Mouse (Mus musculus) mouse embryonic stem cell (cell line): Measurements from ENCODE around the gene Spaca7.

Source experiments
- in situ Hi-C, 2 experiments: fragments of 300-500 bp; cut with MboI; formaldehyde crosslinking; loops; 1 replicate in 1 of 2; 3 replicates in 1 of 2; pipeline ENCODE4 v1.14.3; 2019 to 2020; ENCODE audit warnings: low sequenced_read_pairs in 2 of 2, low pct_unique_long_range_greater_than_20kb in 1 of 2, mixed read lengths in 1 of 2; ENCODE audit not compliant: unreplicated experiment in 1 of 2

The Spaca7 gene

DNA sequence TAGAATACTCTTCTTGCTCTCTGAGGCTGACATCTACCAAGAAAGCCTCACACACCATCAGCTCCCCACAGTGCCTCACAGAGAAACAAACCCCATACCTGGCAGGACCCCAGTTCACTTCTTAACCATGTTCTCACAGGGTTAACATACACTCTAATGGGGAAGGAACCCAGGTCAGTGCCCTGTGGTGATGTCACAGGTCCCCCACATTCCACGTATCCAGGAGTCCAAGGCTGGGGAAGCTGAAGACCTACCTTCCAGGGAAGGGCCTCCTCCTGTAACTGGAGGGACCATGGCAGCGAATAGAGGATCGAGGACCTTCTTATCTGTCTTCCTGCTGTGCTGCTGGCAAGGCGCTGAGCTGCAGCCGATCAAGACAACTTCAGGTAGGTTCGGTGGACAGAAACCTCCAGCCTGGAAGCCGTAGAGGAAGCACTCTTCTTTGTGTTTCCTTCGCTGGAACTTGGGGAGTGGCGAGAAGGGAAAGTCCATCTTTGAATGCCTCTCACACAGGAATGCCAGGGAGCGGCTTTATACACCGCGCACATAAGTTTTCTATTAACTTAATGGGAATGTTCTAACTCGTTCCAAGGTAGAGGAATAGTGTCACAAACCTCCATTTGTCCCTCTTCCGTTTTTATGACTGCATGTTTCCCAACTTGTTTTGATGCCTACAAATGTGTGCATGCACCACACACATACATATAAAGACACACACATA is at the start of gene Spaca7:
Gene Spaca7, plus strand, starts transcription at position 216 of the 721 bp plus-strand sequence.
- in situ Hi-C loops: loop anchor here (25.0 kb wide), 1 partner anchor 586 kb away; no protein-coding TSS in a partner anchor

DNA sequence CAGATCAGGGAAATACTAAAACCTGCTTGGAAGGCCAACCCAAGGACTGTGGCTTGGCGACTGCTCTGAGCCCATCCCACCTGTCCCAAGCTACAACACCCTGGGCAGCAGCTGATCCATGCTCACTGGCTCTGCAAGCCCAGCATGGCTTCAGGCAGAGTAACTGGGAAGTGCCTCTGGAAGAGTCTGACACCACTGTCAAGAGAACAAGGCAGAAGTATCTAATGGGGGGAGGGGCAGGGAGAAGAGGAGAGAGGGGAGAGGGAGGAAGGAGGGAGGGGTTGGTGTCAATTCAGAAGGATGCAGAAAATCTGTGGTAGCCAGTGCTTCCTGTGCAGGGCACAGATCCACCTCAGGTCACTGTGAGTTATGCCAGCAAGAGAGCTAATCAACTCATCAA is 48.5 kb upstream of the Spaca7 start:
- in situ Hi-C loops: no loop called here

DNA sequence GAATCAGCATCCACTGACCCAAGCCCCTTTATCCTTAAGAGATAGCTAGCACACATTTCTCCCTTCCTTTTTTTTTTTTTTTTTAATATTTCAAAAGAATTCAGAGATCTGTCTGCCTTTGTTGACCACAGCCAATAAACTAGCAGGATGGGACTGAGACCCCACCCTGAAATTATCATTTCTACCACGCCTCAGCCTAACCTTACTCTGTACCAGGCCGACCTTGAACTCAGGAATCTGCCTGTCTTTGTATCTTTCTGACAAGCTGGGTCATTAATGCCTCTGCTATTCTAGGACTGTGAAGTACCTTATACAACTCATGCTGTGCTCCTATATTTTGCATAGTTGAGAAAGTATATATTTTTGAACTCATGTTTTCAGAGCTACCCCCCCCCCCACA is 44.2 kb upstream of the Spaca7 start:
- in situ Hi-C loops: no loop called here

DNA sequence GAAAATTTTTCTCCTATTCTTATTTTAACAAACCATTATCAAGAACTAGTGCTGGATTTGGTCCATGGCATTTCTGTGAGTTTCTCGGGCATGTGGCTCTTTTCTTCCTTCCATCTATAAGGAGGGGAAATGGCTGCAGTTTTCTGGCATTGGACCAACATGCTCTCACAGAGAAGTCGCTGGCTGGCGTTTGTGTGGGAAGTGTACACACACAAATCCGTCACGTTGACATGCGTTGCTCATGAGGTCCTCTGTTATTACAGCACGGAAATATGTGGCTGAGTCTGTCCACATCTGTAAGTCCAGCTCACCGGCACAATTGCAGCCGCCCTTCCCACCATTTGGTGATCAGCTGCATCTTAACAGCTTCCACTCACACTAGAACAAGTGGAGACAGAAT is 37.2 kb upstream of the Spaca7 start:
- in situ Hi-C loops: no loop called here

DNA sequence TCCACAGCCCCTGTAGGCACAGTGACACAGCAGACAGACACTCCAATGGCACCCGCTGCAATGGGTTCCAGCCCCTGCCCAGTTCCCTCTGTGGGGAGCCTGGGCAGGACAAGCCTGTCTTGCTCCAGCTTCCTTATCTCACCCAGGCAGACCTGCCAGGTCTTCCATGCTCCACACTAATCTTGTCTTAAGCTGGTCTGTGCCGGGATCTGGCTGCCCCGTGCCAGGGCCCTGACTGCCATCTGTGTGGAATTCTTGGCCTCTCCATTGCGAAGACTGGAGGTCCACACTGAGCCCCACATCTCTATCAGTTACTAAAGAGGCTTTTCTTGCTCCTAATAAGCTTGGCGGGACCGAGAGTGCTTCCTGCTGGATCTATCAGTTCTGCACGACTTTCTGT is 36.5 kb upstream of the Spaca7 start:
- in situ Hi-C loops: no loop called here

DNA sequence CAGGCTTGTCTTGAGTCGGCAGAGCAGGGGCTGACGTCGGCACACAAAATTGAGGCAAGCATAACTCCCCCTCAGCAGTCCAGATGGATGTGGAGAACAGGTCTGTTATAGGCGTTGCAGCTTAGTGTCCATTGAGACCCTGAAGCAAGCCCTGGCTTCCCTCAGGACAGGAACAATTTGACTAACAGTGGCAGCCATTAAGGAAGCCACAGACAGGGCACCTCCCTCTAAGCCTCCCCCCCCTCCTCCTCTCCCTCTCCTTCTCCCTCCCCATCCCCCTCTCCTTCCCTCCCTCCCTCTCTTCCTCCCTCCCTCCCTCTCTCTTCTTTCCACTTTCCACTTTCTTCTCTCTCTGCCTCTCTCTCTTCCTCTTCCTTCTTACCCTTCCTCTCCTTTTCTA is 27.6 kb upstream of the Spaca7 start:
- in situ Hi-C loops: no loop called here

DNA sequence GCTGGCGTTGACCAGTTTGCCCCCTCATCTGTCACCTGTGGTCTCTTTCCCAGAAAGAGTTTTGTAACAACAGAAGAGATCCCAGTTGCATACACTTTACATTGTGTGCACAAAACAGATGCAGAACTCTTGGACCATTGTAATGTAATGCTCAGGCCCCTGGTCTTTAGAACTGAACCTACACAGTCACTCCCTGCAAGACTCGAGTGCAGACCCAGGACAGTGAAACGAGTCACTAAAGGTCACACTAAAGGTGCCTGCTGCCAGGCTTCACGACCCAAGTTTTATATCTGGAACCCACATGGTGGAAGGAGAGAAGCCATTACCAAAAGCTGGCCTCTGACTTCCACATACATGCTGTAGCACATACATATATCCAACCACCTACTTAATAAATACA is 27.2 kb upstream of the Spaca7 start:
- in situ Hi-C loops: no loop called here

DNA sequence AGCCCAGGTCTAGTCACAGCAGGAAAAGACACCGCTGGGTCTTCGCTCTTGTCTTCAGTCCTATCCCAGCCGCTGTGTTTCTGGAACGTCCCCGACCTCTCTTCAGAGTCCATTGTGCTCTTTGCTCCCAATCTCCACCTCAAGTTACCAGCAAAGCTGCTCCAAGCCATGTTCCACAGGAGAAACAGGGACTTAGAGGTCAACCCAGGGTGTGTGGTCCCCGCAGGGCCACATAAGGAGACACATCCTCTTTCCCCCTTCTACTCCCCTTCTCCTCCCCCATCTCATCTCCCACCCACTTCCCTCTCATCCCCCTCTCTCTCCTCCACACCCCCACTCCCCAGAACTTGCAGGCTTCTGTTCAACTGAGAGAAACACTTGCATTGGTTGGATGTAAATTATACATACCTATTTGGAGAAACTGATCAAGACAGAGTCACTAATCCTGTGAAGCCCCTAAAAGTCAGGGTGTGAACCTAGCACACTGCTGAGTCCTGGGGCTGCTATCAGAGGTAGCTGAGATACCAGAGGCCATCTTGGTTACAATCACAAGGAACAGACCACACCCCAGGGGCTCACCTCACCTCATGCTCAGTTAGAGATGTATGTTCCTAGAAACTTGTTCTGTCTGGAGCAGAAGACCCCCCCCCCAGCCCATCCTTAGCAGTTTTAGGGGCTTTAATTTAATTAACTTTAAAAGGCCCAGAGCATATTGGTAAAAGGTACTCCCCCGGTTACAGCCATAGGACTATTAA is 25.2 kb upstream of the Spaca7 start:
- in situ Hi-C loops: no loop called here

DNA sequence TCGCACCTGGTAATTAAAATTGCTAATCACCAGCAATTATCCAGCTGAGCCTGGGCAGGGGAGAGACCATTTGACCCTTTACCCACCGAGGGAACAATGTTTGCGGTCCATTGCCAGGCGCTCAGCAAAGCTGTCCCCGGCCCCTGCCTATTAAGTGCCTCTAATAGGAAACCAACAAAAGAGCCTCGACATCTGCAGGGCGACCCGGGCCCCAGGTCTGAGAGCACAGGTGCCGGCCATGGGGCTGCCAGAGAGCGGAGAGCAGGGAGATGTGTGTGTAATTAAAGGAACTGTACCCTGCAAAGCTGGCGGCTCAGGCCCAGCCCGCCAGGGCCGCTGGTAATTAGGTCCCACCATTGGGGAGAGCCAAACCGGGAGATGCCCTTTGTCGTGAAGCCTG is 24.6 kb upstream of the Spaca7 start:
- in situ Hi-C loops: no loop called here

DNA sequence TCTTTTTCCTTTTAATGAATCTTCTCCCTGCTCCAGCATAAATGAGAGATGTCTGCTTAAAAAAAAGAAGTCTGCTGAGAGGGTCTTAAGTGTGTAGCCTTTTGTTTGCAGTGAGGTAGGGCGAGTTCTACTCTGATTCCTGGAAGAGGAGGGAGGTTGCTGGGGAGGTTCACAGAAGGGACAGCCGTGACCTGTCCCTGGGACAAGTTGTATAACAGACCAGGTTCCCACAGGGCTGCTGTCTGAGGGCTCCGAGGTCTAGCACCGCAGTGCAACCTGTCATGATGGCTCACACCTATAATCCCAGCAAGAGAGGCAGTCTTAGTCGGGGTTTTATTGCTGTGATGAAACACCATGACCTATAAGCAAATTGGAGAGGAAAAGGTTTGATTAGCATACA is 24.1 kb upstream of the Spaca7 start:
- in situ Hi-C loops: no loop called here

DNA sequence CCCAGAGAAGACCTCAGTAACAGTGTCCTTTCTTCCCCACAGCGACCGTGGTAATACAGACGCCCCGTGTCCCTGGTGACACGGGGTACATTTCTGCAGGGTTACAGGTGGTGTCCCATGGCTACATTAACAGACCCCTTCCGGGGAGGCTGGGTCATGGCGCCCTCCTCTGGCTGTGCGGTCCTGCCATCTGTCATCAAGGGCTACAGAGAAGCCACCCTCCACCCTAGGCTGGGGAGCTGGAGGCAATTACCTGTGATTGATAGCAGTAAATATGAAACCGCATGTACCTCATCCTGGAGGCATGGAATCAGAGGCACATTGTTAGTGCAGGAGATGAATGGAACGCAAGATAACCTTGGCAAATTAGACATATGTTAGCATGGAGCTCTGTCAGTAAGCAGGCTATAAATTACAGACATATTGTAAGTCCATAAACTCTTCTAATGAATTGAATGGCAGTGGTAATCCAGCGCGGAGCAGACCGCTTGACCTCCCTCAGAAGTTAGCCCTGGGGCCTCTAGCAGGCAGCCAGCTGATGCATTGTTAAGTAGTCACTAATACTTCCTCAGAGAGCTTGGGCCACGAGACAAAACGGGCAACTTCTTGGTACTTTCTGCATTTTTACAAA is 17.2 kb upstream of the Spaca7 start:
- in situ Hi-C loops: loop anchor here (25.0 kb wide), 1 partner anchor 568 kb away; no protein-coding TSS in a partner anchor

DNA sequence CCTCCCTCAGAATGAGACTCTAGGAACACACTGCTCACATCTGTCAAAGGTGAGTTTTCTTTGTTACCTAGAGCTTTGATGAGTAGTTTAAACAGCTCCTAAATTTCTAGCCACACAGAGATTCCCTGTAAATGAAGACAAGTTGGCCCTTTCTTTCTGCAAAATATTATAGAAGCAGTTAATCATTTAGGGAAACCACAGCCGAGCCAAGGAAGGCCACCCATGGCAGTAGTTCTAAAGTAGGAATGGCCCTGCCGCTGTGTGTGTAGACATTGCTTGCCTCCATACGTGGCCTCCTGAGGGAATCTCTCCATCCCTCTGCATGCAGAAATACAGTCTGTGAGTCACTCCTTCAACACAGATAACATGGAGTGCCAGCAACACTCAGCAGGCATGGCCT is 14.0 kb upstream of the Spaca7 start:
- in situ Hi-C loops: loop anchor here (25.0 kb wide), 1 partner anchor 571 kb away; no protein-coding TSS in a partner anchor

DNA sequence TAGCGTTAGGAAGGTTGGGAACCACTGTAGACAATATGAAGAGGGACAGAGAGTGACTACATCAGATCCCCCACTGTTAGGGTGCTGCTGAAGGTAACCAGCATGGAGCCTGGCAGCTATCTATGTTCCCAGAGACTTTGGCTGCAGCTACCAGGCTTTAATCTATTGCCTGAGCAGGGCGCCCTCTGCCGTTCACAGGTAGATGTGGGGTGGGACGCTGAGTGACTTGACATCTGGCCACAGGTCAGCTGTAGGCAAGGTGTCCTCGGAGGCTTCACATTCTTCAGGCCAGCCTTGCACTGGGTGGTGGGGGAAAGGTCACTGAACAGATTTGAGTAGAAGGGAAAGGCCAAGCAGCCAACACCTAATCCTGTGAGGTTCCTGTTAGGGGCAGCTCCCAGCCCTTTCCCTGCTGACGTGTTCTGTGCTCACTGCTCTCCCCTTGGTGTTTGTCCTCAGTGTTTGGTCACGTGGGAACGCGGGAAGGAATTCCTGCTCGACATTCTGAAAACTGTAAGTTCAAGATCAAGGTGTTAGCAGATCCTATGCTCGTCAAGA is 11.3 kb upstream of the Spaca7 start:
- in situ Hi-C loops: loop anchor here (5.0 to 25.0 kb wide), 3 partner anchors 167 to 574 kb away; partner anchors contain the start of gene Sox1 (in 1 of the 2)

DNA sequence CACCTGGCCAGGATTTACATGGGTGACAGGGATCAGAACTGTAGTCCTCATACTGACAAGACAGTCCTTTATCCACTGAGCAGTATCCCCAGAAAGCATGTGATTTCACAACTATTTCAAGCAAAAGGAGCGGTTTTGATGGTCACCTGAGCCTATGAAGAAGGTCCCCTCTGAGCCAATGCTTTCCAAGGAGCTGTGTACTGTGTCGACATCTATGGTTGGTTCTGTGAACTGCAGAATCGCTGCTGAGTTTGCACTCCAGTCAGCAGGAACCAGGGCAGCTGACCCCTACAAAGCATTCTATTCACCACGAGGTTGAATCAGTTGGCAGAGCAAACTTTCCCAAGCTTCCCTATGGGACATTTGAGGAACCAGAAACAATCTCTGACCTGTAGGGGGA is 8.5 kb upstream of the Spaca7 start:
- in situ Hi-C loops: loop anchor here (5.0 to 25.0 kb wide), 3 partner anchors 170 to 577 kb away; partner anchors contain the start of gene Sox1 (in 1 of the 2)

DNA sequence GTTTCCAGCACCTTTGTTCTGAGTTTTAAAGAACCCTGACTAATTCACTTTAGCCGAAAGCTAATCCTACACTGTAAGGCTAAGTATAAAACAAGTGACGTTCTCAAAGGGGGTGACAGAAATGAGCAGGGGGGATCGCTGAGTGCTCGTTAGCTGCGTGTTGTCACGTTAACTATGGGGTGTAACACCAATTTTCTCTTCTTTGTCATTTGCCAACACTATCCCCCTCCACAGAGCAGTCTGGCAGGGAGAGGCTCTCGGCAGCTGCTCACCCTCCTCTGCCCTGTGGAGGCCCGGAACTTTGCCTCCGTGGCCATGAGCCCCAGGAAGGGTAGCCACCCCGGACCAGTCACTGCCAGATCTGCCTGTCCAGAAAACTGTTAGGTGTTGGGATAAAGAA is 7.3 kb upstream of the Spaca7 start:
- in situ Hi-C loops: loop anchor here (10.0 to 25.0 kb wide), 2 partner anchors 171 to 578 kb away; partner anchors contain the start of gene Sox1 (in 1 of the 2)

DNA sequence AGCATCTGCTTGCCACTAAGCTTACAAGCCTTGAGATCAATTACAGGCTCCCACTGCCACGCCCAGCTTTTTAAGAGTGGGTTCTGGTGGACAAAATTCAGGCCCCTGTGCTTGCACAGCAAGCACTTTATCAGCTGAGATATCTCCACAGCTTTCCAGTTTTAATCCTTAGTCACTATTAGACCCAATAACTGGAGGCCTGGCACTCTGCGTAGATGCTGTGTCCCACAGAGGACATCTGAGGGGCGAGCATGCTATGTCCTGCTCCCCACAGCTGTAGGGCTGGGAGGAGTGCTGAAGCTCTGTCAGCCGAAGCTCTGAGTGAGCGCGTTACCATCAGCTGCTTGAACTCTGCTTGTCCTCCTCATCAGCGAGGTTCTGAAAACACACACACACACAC is 6.3 kb upstream of the Spaca7 start:
- in situ Hi-C loops: loop anchor here (10.0 to 25.0 kb wide), 2 partner anchors 172 to 579 kb away; partner anchors contain the start of gene Sox1 (in 1 of the 2)

DNA sequence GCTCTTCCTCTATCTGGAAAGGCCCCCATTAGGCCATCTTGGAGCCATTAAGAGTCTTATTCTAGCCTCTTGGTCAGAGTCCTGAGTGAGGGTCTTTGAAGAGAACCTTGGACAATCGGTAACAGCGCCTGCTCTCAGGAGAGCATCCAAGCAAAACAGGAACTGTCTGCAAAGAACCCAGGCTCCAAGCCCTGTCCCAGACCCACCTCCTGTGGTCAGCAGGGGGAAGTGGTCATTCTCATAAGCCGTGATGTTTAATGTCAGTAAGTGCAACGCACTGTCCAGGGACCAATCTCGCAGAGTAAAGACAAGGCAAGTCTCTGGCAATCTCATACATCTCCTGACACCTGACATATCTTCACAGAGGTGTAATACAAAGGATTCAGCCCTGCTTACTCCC is 3.2 kb downstream of the Spaca7 start:
- in situ Hi-C loops: no loop called here

DNA sequence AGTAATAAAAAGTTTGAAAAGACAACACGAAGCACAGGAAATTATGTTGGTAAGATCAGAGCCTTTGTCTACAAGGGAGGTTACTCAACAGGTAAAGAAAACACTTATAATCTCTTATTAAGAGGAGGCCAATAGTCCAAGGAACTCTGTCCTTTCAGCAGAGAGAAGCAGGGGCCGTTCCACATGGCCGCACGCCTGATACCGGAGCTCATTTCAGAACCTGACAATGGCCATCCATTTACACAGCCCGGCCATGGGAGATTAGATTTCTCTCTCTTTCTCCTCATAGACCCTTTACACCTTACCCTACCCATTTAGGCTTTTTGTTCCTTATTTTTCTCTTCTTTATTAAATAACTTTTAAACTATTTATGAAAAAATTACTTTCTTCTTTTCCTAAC is 3.9 kb downstream of the Spaca7 start:
- in situ Hi-C loops: no loop called here
